Mouse (Mus musculus) erythroblast, embryonic 14.5 days (primary cell): ENCODE data around the gene Ulk4.

Experiments
- GATA1 ChIP-seq: IDR thresholded peaks from 2 replicates; pipeline ENCODE4 v1.6.1; 2012; ENCODE audit warnings: low read length, inconsistent platforms, mixed read lengths
- TAL1 ChIP-seq: IDR thresholded peaks from 3 replicates; pipeline ENCODE4 v1.6.1; 2012; ENCODE audit warnings: low read length, inconsistent platforms, mixed read lengths

GRCm38 (mm10) chr9:121315901-121316595 lies 39.1 kb upstream of the Ulk4 start:
- TF ChIP-seq GATA1 (no peak), TAL1 (no peak)
